Mouse (Mus musculus): ENCODE data around the gene Ap1ar. TPM values are rescaled to one million over a fixed set of nuclear protein-coding genes. Genes with fewer than 3 reads are reported as not detected.
A peak's percentile ranks its signal among the peaks of the same experiment; 100 is the strongest.
"Not testable (repeated sequence)": the region's sequence is repeated elsewhere in the genome, so short reads cannot be mapped to it uniquely, and the experiment has no call there.

Ap1ar gene
- polyA plus RNA-seq, 1 experiment = 37.1 TPM

GRCm38 (mm10) chr3:127789500-127790191 lies 47.7 kb downstream of the Ap1ar start, which contains the start of gene Tifa:
Gene Tifa, plus strand, starts transcription at chr3:127789805.
- Histone ChIP-seq H3K27me3 (replicated peaks; ENCODE audit: control insufficient read depth, insufficient read depth, low read length) (no peaks in the 10 kb centered on the region), H3K4me1 (ENCODE audit: control insufficient read depth, insufficient read depth, low read length) (peaks cover 12% of the 10 kb centered on the region; the same call in 1 of the 2 replicates), H3K36me3 (ENCODE audit: control insufficient read depth, insufficient read depth, low read length) (no peaks in the 10 kb centered on the region), H3K4me3 (ENCODE audit: insufficient read depth, low read depth, low read length) (peak within 1 kb of the TSS; percentile 61), H3K27ac (ENCODE audit: insufficient read depth, low read depth, low read length) (peak within 1 kb of the TSS; percentile 10; the same call in 1 of the 2 replicates)
- 2% methylated on average over 44 of the region's 44 CpGs for WGBS
- no peak for TF ChIP-seq POLR2A (IDR thresholded peaks at IDR 0.05; ENCODE audit: low read depth, low read length)
- TF ChIP-seq CTCF (conservative IDR thresholded peaks at IDR 0.05; ENCODE audit: insufficient read depth, insufficient read length, low read depth, low read length) = no peak
- peak; percentile 74 for DNase-seq

- DNase-seq = no peak
- Histone ChIP-seq H3K4me1 (ENCODE audit: control insufficient read depth, insufficient read depth, low read length) (peaks cover 12% of the 10 kb centered on the region; the same call in 1 of the 2 replicates), H3K27ac (ENCODE audit: insufficient read depth, low read depth, low read length) (no peak overlapping the region), H3K4me3 (ENCODE audit: insufficient read depth, low read depth, low read length) (peak overlapping the region; percentile 61), H3K36me3 (ENCODE audit: control insufficient read depth, insufficient read depth, low read length) (no peaks in the 10 kb centered on the region), H3K27me3 (replicated peaks; ENCODE audit: control insufficient read depth, insufficient read depth, low read length) (no peaks in the 10 kb centered on the region)
- 43% methylated on average over 8 of the region's 8 CpGs for WGBS
- no peak for TF ChIP-seq CTCF (conservative IDR thresholded peaks at IDR 0.05; ENCODE audit: insufficient read depth, insufficient read length, low read depth, low read length)
These were observed 48.4 kb downstream of the Ap1ar start for GRCm38 (mm10) chr3:127788919-127789318.

GRCm38 (mm10) chr3:127788038-127788437 lies 49.3 kb downstream of the Ap1ar start:
- Histone ChIP-seq H3K36me3 (ENCODE audit: control insufficient read depth, insufficient read depth, low read length) (no peaks in the 10 kb centered on the region), H3K27ac (ENCODE audit: insufficient read depth, low read depth, low read length) (no peak overlapping the region), H3K4me3 (ENCODE audit: insufficient read depth, low read depth, low read length) (no peak overlapping the region), H3K4me1 (ENCODE audit: control insufficient read depth, insufficient read depth, low read length) (peaks cover 12% of the 10 kb centered on the region; the same call in 1 of the 2 replicates), H3K27me3 (replicated peaks; ENCODE audit: control insufficient read depth, insufficient read depth, low read length) (no peaks in the 10 kb centered on the region)
- no peak for DNase-seq
- TF ChIP-seq CTCF (conservative IDR thresholded peaks at IDR 0.05; ENCODE audit: insufficient read depth, insufficient read length, low read depth, low read length) (no peak), POLR2A (IDR thresholded peaks at IDR 0.05; ENCODE audit: low read depth, low read length) (no peak)
- 64% methylated on average over 7 of the region's 7 CpGs for WGBS

GRCm38 (mm10) chr3:127787032-127787431 lies 50.3 kb downstream of the Ap1ar start:
- no peak for DNase-seq
- Histone ChIP-seq H3K27me3 (replicated peaks; ENCODE audit: control insufficient read depth, insufficient read depth, low read length) (no peaks in the 10 kb centered on the region), H3K4me1 (ENCODE audit: control insufficient read depth, insufficient read depth, low read length) (peaks cover 12% of the 10 kb centered on the region; the same call in 1 of the 2 replicates), H3K27ac (ENCODE audit: insufficient read depth, low read depth, low read length) (no peak overlapping the region), H3K4me3 (ENCODE audit: insufficient read depth, low read depth, low read length) (no peak overlapping the region), H3K36me3 (ENCODE audit: control insufficient read depth, insufficient read depth, low read length) (no peaks in the 10 kb centered on the region)
- TF ChIP-seq CTCF (conservative IDR thresholded peaks at IDR 0.05; ENCODE audit: insufficient read depth, insufficient read length, low read depth, low read length) (no peak), POLR2A (IDR thresholded peaks at IDR 0.05; ENCODE audit: low read depth, low read length) (no peak)

- 97% methylated on average over 8 of the region's 8 CpGs for WGBS
- H3K4me3 ChIP-seq (ENCODE audit: insufficient read depth, low read depth, low read length) = not testable (repeated sequence)
These were observed 53.6 kb downstream of the Ap1ar start for GRCm38 (mm10) chr3:127783680-127784079.

GRCm38 (mm10) chr3:127782921-127783320 lies 54.4 kb downstream of the Ap1ar start:
- WGBS = 81% methylated on average over 6 of the region's 6 CpGs
- no peak overlapping the region for H3K4me3 ChIP-seq (ENCODE audit: insufficient read depth, low read depth, low read length)

More at GRCm38 (mm10) chr3:127783680-127784079, 53.6 kb downstream of the Ap1ar start:
- DNase-seq; H3K36me3 ChIP-seq (ENCODE audit: control insufficient read depth, insufficient read depth, low read length); H3K27ac ChIP-seq (ENCODE audit: insufficient read depth, low read depth, low read length); H3K4me1 ChIP-seq (ENCODE audit: control insufficient read depth, insufficient read depth, low read length); H3K27me3 ChIP-seq (replicated peaks; ENCODE audit: control insufficient read depth, insufficient read depth, low read length): not testable (repeated sequence)

GRCm38 (mm10) chr3:127780921-127781320 lies 56.4 kb downstream of the Ap1ar start:
- H3K27me3 ChIP-seq (replicated peaks; ENCODE audit: control insufficient read depth, insufficient read depth, low read length) = no peaks in the 10 kb centered on the region
- no peaks in the 10 kb centered on the region for H3K4me1 ChIP-seq (ENCODE audit: control insufficient read depth, insufficient read depth, low read length)
- TF ChIP-seq POLR2A (IDR thresholded peaks at IDR 0.05; ENCODE audit: low read depth, low read length) (no peak), CTCF (conservative IDR thresholded peaks at IDR 0.05; ENCODE audit: insufficient read depth, insufficient read length, low read depth, low read length) (no peak)
- WGBS = 63% methylated on average over 9 of the region's 9 CpGs
- H3K36me3 ChIP-seq (ENCODE audit: control insufficient read depth, insufficient read depth, low read length) = no peaks in the 10 kb centered on the region
- DNase-seq = peak; percentile 46
- no peak overlapping the region for H3K27ac ChIP-seq (ENCODE audit: insufficient read depth, low read depth, low read length)
- no peak overlapping the region for H3K4me3 ChIP-seq (ENCODE audit: insufficient read depth, low read depth, low read length)

More at GRCm38 (mm10) chr3:127782921-127783320, 54.4 kb downstream of the Ap1ar start:
- Histone ChIP-seq H3K36me3 (ENCODE audit: control insufficient read depth, insufficient read depth, low read length) (no peaks in the 10 kb centered on the region), H3K27ac (ENCODE audit: insufficient read depth, low read depth, low read length) (no peak overlapping the region), H3K4me1 (ENCODE audit: control insufficient read depth, insufficient read depth, low read length) (no peaks in the 10 kb centered on the region), H3K27me3 (replicated peaks; ENCODE audit: control insufficient read depth, insufficient read depth, low read length) (no peaks in the 10 kb centered on the region)
- no peak for DNase-seq
- no peak for TF ChIP-seq CTCF (conservative IDR thresholded peaks at IDR 0.05; ENCODE audit: insufficient read depth, insufficient read length, low read depth, low read length)
- no peak for TF ChIP-seq POLR2A (IDR thresholded peaks at IDR 0.05; ENCODE audit: low read depth, low read length)
